Mouse (Mus musculus) bone marrow macrophage, adult 2 months (primary cell): Measurements from ENCODE around the gene Gm21663.

Experiments
- CTCF ChIP-seq: IDR thresholded peaks from 2 replicates; pipeline ENCODE4 v1.5.1; 2012; ENCODE audit warnings: low read depth, mild to moderate bottlenecking, low read length, moderate library complexity
- POLR2A ChIP-seq: IDR thresholded peaks from 2 replicates; pipeline ENCODE4 v1.6.1; 2012; ENCODE audit warnings: mild to moderate bottlenecking, low read depth, low read length, borderline replicate concordance

DNA sequence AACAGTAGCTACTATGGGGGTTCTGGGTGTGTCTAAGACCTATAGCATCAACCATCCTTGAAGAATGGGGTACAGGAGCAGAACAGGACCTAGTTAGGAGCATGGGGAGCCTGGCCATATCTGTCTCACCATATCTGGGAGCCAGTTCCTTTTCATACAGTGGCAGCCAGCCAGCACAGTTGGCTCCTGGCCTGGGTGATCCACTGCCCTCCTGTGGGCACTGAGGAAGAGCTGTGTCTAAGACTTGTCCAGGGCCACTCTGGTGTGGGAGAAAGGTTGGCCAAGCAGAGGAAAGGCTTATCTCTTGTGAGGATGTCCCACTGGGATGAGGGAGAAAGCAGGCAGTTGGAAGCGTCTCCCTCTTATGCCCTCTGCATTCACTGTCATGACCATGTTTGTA is 50.9 kb downstream of the Gm21663 start:
- TF ChIP-seq CTCF (no peak), POLR2A (no peak)
